Mouse (Mus musculus): ENCODE measurements around the gene Arpp21. TPM values are rescaled to one million over a fixed set of nuclear protein-coding genes. Genes with fewer than 3 reads are reported as not detected.
A peak's percentile ranks its signal among the peaks of the same experiment; 100 is the strongest.

Gene Arpp21
- total RNA-seq, 4 experiments from 2014 or later = 4.6 to 6.0 (median 5.1) TPM

DNA sequence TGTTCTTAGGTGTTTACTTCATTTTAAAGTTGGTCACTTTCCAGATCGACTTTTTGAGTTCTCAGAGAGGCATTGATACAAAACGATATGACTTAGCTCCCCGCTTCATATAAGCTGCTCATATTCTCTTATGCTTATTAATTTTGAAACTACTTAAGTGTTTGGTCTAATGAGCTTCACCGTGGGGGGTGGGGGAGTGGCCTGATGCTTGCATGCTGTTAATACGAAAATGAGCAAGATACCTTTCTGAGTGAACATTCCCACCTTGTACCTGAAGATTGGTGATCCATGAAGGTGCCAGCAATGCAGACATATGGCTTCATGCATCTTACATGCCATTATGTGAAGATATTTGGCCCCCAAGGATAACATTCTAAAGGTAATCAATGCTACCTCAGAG lies 4.4 kb downstream of the Arpp21 start:
- no peak for DNase-seq (ENCODE audit: low spot score in 2 of 2)

GRCm38 (mm10) chr9:112230716-112231361 lies 4.9 kb downstream of the Arpp21 start:
- no peak for DNase-seq (ENCODE audit: low spot score in 2 of 2)

GRCm38 (mm10) chr9:112228470-112228869 lies 7.3 kb downstream of the Arpp21 start:
- DNase-seq (ENCODE audit: low spot score in 2 of 2) = no peak

DNA sequence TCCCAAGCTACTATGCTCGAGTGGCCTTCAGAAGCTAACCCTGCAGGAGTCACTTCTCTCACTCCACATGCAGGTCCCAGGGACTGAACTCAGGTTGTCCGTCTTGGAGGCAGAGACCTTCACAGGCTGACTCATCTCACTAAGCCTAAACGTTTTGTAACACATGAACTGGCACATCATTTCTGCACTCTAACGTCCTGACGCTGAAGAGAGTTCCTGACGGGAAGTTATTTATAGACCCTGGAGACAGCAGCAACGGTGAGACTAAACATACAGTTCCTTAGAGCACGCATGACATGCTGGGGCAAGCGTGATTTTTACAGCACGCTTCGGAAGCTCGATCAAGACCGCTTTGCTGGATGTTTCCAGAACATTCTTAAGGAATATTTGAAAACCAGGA lies 8.6 kb downstream of the Arpp21 start:
- no peak for DNase-seq (ENCODE audit: low spot score in 2 of 2)

DNA sequence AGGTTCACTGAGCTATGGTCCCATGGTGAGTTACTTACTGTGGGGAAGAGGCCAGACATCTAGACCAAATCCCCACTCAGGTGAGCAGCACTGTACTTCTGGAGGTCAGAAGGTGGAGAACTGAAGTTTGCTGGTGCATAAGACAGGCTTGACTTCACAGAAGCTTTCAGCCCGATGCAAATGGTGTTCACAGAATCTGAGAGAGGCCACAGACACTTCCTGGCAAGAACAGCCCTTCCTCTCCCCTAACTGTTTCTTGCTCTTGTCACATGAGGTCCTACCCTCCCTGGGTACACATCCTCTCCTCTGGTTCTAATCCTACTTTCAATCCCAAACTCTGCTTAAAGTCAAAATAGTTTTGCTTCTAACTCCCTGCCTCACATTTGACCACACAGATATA lies 9.2 kb downstream of the Arpp21 start:
- DNase-seq (ENCODE audit: low spot score in 2 of 2) = no peak

GRCm38 (mm10) chr9:112225046-112225445 lies 10.7 kb downstream of the Arpp21 start:
- no peak for DNase-seq (ENCODE audit: low spot score in 2 of 2)

DNA sequence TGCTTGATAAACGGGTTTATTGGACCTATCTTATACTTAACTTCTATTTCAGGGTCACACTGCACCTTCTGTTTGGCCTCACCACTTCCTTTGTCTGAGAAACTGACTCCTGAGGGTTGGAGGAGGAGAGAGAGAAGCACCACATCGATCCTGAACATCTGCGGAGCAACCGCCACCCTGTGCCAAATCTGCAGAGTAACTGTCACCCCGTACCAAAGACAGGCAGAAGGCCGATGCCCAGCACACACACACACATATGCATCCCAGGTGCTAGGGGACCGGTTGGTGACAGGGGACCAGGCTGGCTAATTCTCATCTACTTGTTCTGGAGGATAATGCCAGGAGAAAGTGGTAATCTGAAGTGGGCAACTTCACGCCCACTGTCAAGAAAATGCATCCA lies 16.4 kb downstream of the Arpp21 start:
- no peak for DNase-seq (ENCODE audit: low spot score in 2 of 2)

GRCm38 (mm10) chr9:112218237-112218636 lies 17.5 kb downstream of the Arpp21 start:
- DNase-seq (ENCODE audit: low spot score in 2 of 2) = no peak

- no peak for DNase-seq (ENCODE audit: low spot score in 2 of 2)
Measured at GRCm38 (mm10) chr9:112217161-112217560, 18.6 kb downstream of the Arpp21 start.

- no peak for DNase-seq (ENCODE audit: low spot score in 2 of 2)
Measured at GRCm38 (mm10) chr9:112215030-112215806, 20.5 kb downstream of the Arpp21 start.

- peak in 1 of 2 experiments; percentile 23 for DNase-seq (ENCODE audit: low spot score in 2 of 2)
Measured at GRCm38 (mm10) chr9:112213411-112214255, 22.1 kb downstream of the Arpp21 start.

DNA sequence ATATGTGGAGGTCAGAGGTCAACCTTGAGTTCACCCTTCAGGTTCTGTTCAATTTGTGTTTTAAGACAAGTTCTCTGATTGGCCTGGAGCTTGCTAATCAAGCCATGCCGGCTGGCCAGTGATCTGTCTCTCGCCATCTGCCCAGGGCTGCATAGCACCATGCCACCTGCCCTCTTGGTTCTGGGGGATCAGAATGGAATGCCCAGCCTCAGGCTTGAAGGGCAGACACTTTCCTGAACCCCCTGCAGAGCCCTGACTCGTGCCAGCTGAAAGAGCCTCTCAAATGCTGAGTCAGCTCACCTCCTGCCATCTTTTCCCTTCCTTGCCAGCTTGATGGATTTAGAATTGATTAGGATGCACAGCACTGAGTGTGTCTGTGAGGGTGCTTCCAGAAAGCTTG lies 25.9 kb downstream of the Arpp21 start:
- no peak for DNase-seq (ENCODE audit: low spot score in 2 of 2)

DNA sequence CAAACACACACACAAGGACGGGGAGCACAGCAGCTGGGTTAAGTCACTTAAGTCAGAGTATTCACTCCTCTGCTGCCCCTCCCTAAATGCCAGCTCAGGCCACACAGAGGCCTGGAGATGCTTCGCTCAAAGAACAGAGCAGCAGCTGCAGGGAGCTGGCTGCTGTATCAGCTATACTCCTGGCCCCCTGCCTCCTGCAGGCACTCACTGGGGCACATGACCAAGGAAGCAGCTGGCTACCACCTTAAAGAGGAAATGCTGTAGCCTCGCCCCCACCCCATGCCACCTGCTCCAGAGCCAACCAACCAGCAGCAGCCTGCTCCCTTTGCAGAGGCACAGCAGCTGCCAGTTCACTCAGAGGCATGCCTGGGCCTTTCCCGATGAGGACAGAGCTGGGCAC lies 28.0 kb downstream of the Arpp21 start:
- peak; percentile 13 to 45 for DNase-seq (ENCODE audit: low spot score in 2 of 2)

DNA sequence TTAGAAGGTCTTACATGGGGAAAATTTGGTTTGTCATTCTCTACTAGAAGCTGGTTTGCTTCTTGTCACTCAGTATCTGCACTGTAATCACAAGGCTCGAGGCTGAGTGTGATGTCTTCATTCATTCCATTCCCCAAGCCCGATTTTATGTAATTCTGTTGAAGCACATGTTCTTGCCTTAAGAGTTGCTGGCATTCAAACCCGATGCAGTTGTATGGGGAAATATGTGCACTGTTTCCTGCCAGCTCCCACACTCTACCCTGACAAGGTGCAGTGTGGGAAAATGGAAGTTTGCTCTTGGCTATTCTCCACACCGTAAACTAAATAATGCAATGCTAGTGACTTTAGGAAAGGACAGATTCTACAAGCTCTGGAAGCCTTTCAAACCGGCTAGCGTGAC lies 37.4 kb downstream of the Arpp21 start:
- no peak for DNase-seq (ENCODE audit: low spot score in 2 of 2)

GRCm38 (mm10) chr9:112194049-112194448 lies 41.7 kb downstream of the Arpp21 start:
- DNase-seq (ENCODE audit: low spot score in 2 of 2) = no peak

- DNase-seq (ENCODE audit: low spot score in 2 of 2) = no peak
Measured at GRCm38 (mm10) chr9:112189394-112189793, 46.3 kb downstream of the Arpp21 start.

DNA sequence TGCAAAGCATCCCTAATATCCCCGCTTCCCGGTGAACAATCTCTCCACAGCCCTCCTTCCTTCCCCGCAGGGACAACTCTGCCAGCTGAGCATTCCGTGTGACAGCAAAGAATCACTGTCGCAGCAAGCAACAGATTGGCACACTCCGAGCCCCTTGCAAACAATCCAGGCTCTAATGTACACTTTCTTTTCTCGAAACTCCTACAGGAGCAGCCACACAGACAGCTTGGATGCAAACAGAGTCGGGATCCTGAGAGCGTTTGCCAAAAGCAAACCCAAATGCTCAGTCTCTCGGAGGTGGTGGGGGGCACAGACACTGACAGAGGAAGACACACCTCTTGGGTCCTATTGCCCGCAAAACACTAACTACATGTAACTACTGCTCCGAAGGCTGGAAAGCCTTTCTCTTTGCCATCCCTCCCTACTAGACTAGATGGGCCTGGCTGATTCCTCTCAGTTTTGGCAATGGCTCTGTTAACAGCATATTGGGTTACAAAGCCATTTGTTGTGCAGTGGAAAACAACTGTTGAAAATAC lies 47.3 kb downstream of the Arpp21 start:
- no peak for DNase-seq (ENCODE audit: low spot score in 2 of 2)

GRCm38 (mm10) chr9:112187667-112188066 lies 48.1 kb downstream of the Arpp21 start:
- DNase-seq (ENCODE audit: low spot score in 2 of 2) = no peak

DNA sequence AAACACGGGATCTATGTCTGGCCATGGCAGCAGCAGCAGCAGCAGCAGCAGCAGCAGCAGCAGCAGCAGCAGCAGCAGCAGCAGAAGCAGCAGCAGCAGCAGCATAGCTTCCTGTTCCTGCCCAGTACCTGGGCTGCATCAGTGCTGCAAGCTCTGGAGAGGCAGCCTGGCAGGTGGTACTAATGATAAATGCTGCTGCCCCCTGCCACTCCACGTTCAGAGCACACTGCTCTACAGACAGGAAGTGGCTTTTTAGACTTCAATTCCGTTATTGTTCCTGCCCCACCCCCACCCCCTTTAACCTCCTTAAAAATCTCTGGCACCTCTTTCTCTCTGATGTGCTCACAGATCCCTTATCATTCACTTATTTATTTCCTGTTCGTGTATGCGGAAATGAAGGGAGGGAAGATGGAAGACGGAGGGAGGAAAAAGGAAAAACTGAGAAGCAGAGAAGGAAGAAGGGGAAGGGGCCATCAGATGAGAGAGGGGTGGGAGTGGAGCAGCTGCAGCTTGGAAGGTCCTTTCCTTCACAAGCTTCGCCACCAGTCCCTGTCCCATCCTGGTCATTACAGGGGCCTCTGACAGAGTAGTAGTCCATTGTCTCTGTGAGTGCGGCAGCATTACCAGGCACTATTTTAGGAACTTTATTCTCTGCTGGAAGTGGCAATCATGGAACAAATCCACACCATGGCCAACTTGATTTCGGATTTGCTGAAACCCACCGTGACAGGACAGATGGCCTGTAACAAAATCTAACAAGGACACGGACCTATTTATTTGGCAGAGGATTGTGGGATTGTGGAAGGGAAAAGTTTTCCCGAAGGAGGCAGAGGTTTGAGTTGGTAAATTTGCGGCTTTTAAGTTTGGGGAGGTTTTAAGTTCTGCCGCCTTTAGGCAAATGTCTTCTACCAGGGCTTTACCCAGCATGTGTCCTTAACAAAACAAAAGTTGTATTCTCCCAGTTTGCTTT lies 49.1 kb downstream of the Arpp21 start:
- no peak for DNase-seq (ENCODE audit: low spot score in 2 of 2)

DNA sequence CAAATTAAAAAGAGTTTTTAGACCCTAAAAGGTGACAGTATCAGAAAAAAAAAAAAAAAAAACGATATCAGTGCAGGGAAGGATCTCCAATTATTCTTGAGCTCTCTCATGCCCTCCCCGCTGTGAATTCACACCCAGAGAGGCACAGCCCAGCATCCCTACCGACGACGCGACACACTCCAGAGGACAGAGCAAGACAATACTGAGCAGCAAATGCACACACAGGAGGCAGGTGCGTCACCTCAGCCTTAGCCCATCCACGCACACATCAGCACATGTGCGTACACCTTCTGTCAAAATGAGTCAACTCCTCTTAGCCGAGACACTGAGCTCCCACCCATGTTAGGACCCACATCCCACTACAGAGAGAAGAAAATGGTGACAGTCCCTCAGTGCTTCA lies 50.0 kb downstream of the Arpp21 start:
- DNase-seq (ENCODE audit: low spot score in 2 of 2) = no peak

- no peak for DNase-seq (ENCODE audit: low spot score in 2 of 2)
Measured at GRCm38 (mm10) chr9:112182738-112183137, 53.0 kb downstream of the Arpp21 start.

Measured in gastrocnemius, adult 8-10 months (tissue).